Mouse (Mus musculus): ENCODE results near the gene Ephx4.

DNA sequence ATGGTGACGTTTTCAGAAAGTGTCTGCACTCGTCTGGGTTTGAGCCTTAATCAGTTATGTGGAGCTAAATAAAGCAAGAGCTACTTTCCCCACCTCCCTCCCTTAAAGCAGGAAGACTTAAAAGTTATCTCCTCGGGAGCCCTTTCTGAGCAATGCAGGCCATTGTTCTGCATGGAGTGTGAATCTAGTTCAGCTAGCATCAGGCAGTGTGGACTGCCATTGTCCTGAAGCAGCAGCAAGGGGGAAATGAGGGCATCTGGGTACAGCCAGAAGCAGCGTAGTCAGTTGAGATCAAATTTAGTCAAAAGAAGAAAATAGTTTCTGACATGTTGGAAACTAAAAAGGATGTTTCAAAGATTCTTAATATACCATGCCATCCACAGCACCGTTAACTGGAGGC, 64.0 kb downstream of the Ephx4 start:
- TF ChIP-seq CTCF (IDR thresholded peaks at IDR 0.05), result no peak
- TF ChIP-seq POLR2A (IDR thresholded peaks at IDR 0.05; ENCODE audit: insufficient read depth, low read depth, low read length), result no peak

All from heart, adult 2 months (tissue).